Mouse (Mus musculus) left cerebral cortex, postnatal 4 days (tissue): ENCODE data around the gene Csrnp1. TPM values are rescaled to one million over a fixed set of nuclear protein-coding genes. Genes with fewer than 3 reads are reported as not detected.
A peak's percentile ranks its signal among the peaks of the same experiment; 100 is the strongest.

Experiments used
- DNase-seq: peaks from one replicate; pipeline ENCODE4 v3.0.0-alpha.2; 2022
- intact Hi-C: fragments of 180-260 bp; cut with DNase I; formaldehyde crosslinking; loops from one replicate; pipeline ENCODE4 v1.15.1; 2025
- total RNA-seq, 2 experiments: library from RNA; stranded (reverse); gene quantifications; 2 replicates each; pipeline ENCODE4 v1.2.3; 2021

The Csrnp1 gene
- total RNA-seq, 2 experiments from 2014 or later: 2.9 to 3.7 TPM

DNA sequence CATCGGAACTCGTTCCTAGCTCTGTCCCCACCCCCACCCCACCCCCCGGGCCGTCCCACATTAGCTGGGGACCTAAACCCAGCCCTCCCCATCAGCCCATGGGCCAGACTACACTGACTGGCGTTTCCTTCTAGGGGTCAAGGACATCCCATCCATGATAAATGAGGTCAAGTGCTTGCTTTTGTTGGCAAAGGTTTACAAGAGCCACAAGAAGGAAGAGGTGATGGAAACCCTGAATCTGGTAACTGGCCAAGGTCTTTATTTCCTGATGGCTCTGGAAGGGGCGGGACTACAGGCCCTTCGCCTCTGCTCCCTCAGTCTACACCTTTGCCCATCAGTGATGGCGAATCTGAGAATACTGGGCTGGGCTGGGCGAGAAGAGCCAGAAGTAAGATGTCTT, 25.6 kb downstream of the Csrnp1 start:
- no peak for DNase-seq
- intact Hi-C loops: no loop called here

- intact Hi-C loops: no loop called here
- no peak for DNase-seq
These were observed 33.1 kb downstream of the Csrnp1 start for GRCm38 (mm10) chr9:119951388-119951787.

DNA sequence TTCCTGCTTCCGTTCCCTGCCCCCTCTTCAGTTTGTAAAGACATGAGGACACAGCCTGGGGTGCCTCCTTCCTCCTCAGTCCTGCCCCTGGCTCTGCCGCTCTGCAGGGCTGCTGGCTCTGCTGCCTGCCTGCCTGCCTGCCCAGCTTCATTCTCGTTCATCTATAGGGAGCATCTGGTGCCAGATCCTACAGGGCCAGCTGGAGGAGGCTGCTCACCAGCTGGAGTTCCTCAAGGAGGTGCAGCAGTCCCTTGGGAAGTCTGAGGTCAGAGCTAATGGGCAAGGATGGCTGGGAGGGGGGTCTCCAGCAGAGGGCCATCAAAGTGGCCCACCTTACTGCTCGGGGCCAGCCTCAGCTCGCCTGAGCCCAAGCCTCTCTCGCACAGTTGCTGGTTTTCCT, 34.0 kb downstream of the Csrnp1 start:
- DNase-seq: peak; percentile 51
- intact Hi-C loops: no loop called here

DNA sequence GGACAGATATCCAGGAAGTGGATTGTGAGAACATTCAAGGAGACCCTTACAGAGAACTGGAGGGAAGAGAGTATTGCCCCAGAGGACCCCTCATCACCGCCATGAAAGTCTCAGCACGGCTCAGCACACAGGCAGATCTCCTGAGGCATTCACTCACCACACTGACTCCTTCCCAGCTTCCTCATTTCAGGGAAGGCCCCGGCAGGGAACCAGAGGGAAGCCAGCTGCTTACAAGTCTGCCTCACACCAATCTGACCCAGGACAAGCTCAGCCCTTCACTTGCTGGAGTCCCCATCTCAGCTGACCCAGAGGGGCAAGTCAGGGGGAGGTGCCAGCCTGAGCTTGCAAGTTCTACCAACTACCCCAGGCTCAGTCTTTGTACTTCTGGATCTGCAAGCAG, 35.7 kb downstream of the Csrnp1 start:
- no peak for DNase-seq
- intact Hi-C loops: no loop called here

DNA sequence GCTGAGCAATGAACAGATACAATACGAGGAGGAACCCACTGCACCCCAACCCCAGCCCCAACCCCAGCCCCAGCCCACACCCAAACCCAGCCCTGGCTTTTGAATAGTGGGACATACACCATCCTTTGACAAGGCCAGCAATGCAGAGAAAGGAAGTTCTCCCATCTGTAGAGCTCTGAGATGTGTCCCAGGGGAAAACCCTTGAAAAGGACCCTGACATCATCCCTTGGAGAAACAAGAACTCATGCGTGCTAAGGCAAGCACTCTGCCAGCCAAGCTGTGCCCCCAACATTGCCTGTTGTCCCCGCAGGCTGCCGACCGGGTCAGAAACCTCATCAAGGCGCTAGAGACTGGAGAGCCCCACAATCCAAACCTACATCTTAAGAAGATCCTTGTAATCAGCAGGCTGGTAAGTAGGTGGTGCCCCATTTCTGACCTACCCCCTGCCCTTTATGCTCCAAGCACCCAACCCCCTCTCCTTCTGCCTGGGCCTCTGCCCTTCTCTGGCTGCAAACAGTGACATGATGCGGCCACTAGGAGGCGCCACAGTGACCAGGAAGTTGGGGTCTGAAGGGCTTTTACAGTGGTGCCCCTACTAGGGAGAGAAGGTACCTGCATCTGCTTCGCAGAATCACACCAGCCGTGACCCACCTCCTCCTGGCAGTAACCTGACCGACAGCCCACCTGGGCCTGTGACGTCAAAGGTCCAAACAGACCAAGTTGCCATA, 39.1 kb downstream of the Csrnp1 start:
- no peak for DNase-seq
- intact Hi-C loops: no loop called here

GRCm38 (mm10) chr9:119943326-119943725, 41.1 kb downstream of the Csrnp1 start:
- no peak for DNase-seq
- intact Hi-C loops: no loop called here

GRCm38 (mm10) chr9:119941861-119942260, 42.6 kb downstream of the Csrnp1 start:
- intact Hi-C loops: no loop called here

GRCm38 (mm10) chr9:119941407-119941806, 43.1 kb downstream of the Csrnp1 start:
- intact Hi-C loops: no loop called here
- DNase-seq: no peak

More at GRCm38 (mm10) chr9:119941861-119942260, 42.6 kb downstream of the Csrnp1 start:
- peak; percentile 62 for DNase-seq

DNA sequence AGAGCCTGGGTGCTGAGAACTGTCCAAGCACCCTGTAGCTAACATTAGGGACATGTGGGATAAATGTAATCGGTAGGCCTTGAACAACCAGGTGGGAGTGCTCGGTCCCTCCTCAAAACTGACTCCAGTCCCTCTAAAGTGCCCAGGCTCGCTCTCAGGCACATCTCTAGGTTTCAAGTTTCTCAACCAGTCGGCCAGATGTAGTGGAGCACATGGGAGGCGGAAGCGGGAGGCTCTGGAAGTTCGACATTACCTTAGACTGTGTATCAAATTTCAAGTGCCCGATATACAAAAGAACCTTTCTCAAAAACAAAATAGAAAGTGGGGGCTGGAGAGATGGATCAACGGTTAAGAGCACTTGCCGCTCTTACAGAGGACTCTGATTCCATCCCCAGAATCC, 44.8 kb downstream of the Csrnp1 start:
- intact Hi-C loops: no loop called here
- no peak for DNase-seq

GRCm38 (mm10) chr9:119938496-119938895, 46.0 kb downstream of the Csrnp1 start:
- intact Hi-C loops: no loop called here
- no peak for DNase-seq

- intact Hi-C loops: no loop called here
- DNase-seq: peak; percentile 95
These were observed 47.3 kb downstream of the Csrnp1 start, which contains the start of the genes Gorasp1 and Ttc21a for GRCm38 (mm10) chr9:119937005-119937773. TSS of gene Gorasp1 (minus strand) at chr9:119937565. TSS of gene Ttc21a (plus strand) at chr9:119937606.

DNA sequence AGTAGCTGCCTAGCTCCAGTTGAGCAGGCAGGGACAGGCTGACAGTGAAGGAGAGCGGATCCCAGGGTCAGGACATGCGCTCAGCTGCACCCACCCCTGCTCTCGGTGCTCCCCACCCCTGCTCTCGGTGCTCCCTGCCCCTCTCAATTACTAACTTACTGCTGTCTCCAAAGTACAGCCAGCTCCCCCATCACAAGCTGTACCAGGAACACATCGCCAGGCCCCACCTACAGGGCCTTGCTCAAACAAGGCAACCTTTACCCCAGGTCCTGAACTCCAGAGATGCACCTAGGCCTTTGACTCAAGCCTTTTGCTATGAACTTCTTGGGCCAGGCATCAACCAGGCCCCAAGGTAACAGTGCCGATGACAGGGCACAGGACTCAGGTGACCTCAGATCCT, 50.8 kb downstream of the Csrnp1 start:
- intact Hi-C loops: no loop called here
- DNase-seq: no peak

DNA sequence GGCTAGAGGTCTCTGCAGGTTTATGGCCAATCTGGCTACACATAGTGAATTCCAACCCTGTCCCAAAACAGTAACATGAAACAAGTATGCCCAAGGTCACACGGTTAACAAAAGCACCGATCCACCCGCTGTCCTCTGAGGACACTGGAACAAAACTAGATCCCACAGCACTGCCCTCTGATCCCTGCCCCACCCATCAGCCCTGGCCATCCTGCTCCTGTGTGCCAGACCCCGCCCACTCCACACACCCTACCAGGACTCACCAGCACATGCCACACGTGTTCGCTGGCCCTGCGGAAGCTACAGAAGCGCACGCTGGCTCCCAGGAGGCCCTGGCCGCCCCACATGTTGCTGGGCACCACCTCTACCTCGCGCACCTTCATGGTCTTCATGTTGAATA, 52.1 kb downstream of the Csrnp1 start:
- no peak for DNase-seq

DNA sequence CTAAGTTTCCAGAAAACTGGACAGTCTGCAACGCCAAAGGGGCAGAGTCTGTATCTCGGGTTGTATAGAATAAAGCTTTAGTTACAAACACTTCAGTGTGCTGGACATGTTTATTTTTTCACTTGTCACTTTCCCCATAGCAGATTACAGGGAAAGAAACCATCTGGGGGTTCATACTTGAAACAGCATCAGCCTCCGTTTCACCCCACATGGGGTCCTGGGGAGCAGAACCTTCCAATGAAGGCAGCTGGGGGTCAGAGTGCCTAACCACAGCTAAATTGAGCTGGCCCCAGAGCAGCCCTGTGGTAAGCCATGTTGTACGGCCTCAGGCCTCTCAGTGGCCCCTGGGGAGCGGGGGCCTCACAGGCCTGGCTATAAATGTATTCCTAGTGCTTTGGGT, 58.0 kb downstream of the Csrnp1 start:
- intact Hi-C loops: no loop called here
- DNase-seq: no peak

More for the DNA sequence above, 52.1 kb downstream of the Csrnp1 start:
- intact Hi-C loops: no loop called here

- intact Hi-C loops: no loop called here
- peak; percentile 35 for DNase-seq
These were observed 58.7 kb downstream of the Csrnp1 start for GRCm38 (mm10) chr9:119925729-119926128.

- no peak for DNase-seq
- intact Hi-C loops: no loop called here
These were observed 59.3 kb downstream of the Csrnp1 start for GRCm38 (mm10) chr9:119925120-119925657.

GRCm38 (mm10) chr9:119923462-119923861, 61.0 kb downstream of the Csrnp1 start:
- no peak for DNase-seq
- intact Hi-C loops: no loop called here

Other genes with a start within 250 kb of the Csrnp1 start
- under 1 TPM; 0.24 to 0.38 TPM for gene Scn11a, start 159.2 kb downstream of the Csrnp1 start, total RNA-seq
- gene Wdr48, start 89.8 kb downstream of the Csrnp1 start, total RNA-seq: 10 to 100 TPM; 76.4 to 80.4 TPM
- 10 to 100 TPM; 20.2 to 22.8 TPM for gene Gorasp1, start 47.1 kb downstream of the Csrnp1 start, total RNA-seq
- gene Ttc21a, start 47.1 kb downstream of the Csrnp1 start, total RNA-seq: 1 to 10 TPM; 1.4 to 1.5 TPM
- gene Xirp1, start 38.9 kb upstream of the Csrnp1 start, total RNA-seq: under 1 TPM in 1 of 2 experiments, not detected in 1; 0.06 TPM
- gene Cx3cr1, start 85.2 kb upstream of the Csrnp1 start, total RNA-seq: 10 to 100 TPM in 1 of 2 experiments, 1 to 10 TPM in 1; 9.7 to 11.2 TPM
- not detected for gene Ccr8, start 107.5 kb upstream of the Csrnp1 start, total RNA-seq
- 10 to 100 TPM; 24.7 to 27.1 TPM for gene Slc25a38, start 125.7 kb upstream of the Csrnp1 start, total RNA-seq
- 1,000 to 10,000 TPM in 1 of 2 experiments, 100 to 1,000 TPM in 1; 996 to 1,006 TPM for gene Rpsa, start 143.0 kb upstream of the Csrnp1 start, total RNA-seq
- under 1 TPM; 0.16 to 0.20 TPM for gene Mobp, start 165.0 kb upstream of the Csrnp1 start, total RNA-seq